Mouse (Mus musculus) kidney, embryonic 15.5 days (tissue): Measurements from ENCODE around the gene Zmiz1. TPM values are rescaled to one million over a fixed set of nuclear protein-coding genes. Genes with fewer than 3 reads are reported as not detected.

ENCODE experiments used
- ATAC-seq: fragments of 200-750 bp; cut with Nextera tagmentation; replicated peaks from 2 replicates; pipeline ENCODE4 v1.8.0; 2017; ENCODE audit warnings: moderate TSS enrichment; ENCODE audit not compliant: low FRiP score
- H3K27ac ChIP-seq: fragments of 300-500 bp; sonication (generic); 2 replicates; pipeline ENCODE4 v1.5.1; 2015; ENCODE audit warnings: mild to moderate bottlenecking, inconsistent platforms
- H3K27me3 ChIP-seq: fragments of 300-500 bp; sonication (generic); 2 replicates; pipeline ENCODE4 v1.6.1; 2015; ENCODE audit warnings: inconsistent platforms
- H3K36me3 ChIP-seq: fragments of 300-500 bp; sonication (generic); 2 replicates; pipeline ENCODE4 v1.6.1; 2015; ENCODE audit warnings: inconsistent platforms
- H3K4me1 ChIP-seq: fragments of 300-500 bp; sonication (generic); 2 replicates; pipeline ENCODE4 v1.6.1; 2015; ENCODE audit warnings: inconsistent platforms
- H3K4me2 ChIP-seq: fragments of 300-500 bp; sonication (generic); 2 replicates; pipeline ENCODE4 v1.6.1; 2015; ENCODE audit warnings: moderate library complexity, mild to moderate bottlenecking, inconsistent platforms
- H3K4me3 ChIP-seq: fragments of 300-500 bp; sonication (generic); replicated peaks from 2 replicates; pipeline ENCODE4 v1.5.1; 2015; ENCODE audit warnings: mild to moderate bottlenecking, inconsistent platforms
- H3K9ac ChIP-seq: fragments of 300-500 bp; sonication (generic); 2 replicates; pipeline ENCODE4 v1.6.1; 2015; ENCODE audit warnings: mild to moderate bottlenecking, inconsistent platforms
- H3K9me3 ChIP-seq: fragments of 300-500 bp; sonication (generic); replicated peaks from 2 replicates; pipeline ENCODE4 v1.6.1; 2016; ENCODE audit warnings: inconsistent platforms
- WGBS: fragments of 180-500 bp; shearing (Covaris S2); methylation state at CpG from one replicate; pipeline ENCODE4 v1.1.7; 2015; ENCODE audit warnings: mixed read lengths; 5-methylcytosine and 5-hydroxymethylcytosine counted together
- polyA plus RNA-seq: library from polyadenylated mRNA; unstranded; fragments of >200 nt; fragmentation: Nextera tagmentation; extraction: Ambion mirVana; gene quantifications from 2 replicates; pipeline ENCODE4 v1.2.1, GENCODE M21; 2015

The Zmiz1 gene
- polyA plus RNA-seq, 1 experiment from 2014 or later, result 47.3 TPM

DNA sequence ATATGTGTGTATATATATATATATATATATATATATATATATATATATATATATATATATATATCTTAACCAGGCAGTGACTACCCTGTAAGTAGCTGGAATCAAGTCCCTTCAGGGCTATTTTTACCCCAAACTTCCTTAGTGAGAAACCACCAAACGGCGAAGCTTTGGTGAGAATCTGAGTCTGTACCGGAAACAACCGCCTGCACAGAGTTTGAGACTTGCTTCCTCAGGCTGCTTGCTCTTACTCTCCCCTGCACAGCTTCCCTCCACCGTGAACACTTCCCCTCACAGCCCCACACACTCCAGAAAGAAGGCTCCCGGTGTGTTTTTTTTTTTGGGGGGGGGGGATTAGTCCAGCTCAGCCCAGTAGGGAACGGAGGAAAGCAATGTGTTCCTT is 150.4 kb downstream of the Zmiz1 start:
- Histone ChIP-seq H3K27ac (peak overlapping the region; percentile 51; the same call in 1 of the 2 replicates), H3K4me2 (peak overlapping the region; percentile 39), H3K4me3 (0 out of 2 replicates have a peak overlapping the region, but pooled peaks have one; percentile 7), H3K27me3 (no peaks in the 10 kb centered on the region), H3K9me3 (no peaks in the 10 kb centered on the region), H3K36me3 (no peaks in the 10 kb centered on the region), H3K4me1 (peaks cover 88% of the 10 kb centered on the region), H3K9ac (no peak overlapping the region)
- WGBS, result 54% methylated on average over 7 of the region's 7 CpGs
- ATAC-seq, result no peak

DNA sequence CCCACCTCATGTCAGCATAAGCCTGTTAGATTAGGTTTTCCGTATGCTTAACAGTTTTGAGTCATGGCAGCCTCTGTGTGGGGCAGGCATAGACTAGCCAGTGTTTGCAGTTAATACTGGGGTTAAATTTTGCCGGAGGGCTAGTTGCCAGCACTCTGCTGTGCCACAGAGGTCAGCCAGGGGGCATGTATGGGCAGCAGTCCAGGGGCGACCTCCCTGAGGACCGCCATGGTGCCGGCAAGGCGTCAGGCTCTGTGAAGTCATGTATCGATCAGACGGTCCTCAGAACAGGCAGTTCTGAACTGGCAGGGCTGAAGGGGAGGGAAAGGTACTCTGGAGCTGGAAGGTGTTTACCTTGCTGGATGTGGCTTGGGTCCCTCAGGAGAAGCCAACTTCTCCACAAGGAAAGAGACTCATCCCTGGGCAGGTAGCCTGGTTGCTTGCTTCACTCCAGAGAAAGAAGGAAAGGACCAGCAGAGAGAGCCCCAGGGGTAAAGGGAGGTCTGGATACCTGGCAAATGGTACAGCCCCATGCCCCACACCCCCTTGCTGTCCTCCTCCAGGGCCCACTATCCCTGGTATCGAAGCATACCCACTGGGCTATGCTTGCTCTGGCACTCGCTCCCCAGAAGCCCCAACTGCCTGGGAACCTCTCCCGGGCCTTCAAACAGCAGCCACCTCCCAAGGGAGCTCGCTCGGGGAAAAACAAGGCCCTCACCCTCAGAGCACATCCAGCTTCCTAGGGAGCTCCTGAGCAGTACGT is 151.6 kb downstream of the Zmiz1 start:
- no peaks in the 10 kb centered on the region for H3K9me3 ChIP-seq
- peak overlapping the region; percentile 27; the same call in 1 of the 2 replicates for H3K9ac ChIP-seq
- H3K4me2 ChIP-seq, result peak overlapping the region; percentile 39
- H3K4me3 ChIP-seq, result no peak overlapping the region
- no peaks in the 10 kb centered on the region for H3K27me3 ChIP-seq
- H3K27ac ChIP-seq, result peak overlapping the region; percentile 66
- 45% methylated on average over 14 of the region's 14 CpGs for WGBS
- ATAC-seq, result no peak
- H3K4me1 ChIP-seq, result peaks cover 87% of the 10 kb centered on the region
- peaks cover 2% of the 10 kb centered on the region; the same call in 1 of the 2 replicates for H3K36me3 ChIP-seq

DNA sequence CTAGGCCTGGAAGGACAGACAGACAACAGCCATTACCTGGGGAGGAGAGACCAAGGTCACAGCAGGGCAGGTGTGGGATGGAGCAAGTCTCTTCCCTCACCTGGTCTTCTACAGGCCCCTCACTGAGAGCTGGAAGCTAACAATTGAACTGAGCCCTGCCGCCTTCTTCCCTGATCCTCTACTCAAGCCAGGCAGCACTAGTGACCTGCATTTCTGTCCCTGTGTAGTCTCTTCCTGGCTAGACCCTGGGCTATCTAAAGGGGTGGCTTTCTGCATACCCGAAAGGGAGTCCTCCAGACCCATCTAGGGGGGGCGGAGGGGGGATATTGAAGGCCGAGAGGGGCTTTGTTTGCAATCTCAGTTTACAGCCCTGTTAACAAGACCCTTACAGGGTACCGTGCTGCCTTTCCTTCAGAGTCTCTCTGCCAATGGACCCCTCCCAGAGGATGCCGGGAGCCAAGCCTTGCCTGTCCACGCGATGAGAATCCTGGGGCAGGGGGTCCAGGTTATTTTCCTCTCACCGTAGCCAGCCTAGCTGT is 152.2 kb downstream of the Zmiz1 start:
- Histone ChIP-seq H3K4me2 (peak overlapping the region; percentile 39; the same call in 1 of the 2 replicates), H3K9ac (peak overlapping the region; percentile 27; the same call in 1 of the 2 replicates), H3K36me3 (peaks cover 5% of the 10 kb centered on the region; the same call in 1 of the 2 replicates), H3K27me3 (no peaks in the 10 kb centered on the region), H3K4me3 (no peak overlapping the region), H3K9me3 (no peaks in the 10 kb centered on the region), H3K27ac (peak overlapping the region; percentile 66), H3K4me1 (peaks cover 87% of the 10 kb centered on the region)
- 33% methylated on average over 9 of the region's 9 CpGs for WGBS
- ATAC-seq, result no peak

DNA sequence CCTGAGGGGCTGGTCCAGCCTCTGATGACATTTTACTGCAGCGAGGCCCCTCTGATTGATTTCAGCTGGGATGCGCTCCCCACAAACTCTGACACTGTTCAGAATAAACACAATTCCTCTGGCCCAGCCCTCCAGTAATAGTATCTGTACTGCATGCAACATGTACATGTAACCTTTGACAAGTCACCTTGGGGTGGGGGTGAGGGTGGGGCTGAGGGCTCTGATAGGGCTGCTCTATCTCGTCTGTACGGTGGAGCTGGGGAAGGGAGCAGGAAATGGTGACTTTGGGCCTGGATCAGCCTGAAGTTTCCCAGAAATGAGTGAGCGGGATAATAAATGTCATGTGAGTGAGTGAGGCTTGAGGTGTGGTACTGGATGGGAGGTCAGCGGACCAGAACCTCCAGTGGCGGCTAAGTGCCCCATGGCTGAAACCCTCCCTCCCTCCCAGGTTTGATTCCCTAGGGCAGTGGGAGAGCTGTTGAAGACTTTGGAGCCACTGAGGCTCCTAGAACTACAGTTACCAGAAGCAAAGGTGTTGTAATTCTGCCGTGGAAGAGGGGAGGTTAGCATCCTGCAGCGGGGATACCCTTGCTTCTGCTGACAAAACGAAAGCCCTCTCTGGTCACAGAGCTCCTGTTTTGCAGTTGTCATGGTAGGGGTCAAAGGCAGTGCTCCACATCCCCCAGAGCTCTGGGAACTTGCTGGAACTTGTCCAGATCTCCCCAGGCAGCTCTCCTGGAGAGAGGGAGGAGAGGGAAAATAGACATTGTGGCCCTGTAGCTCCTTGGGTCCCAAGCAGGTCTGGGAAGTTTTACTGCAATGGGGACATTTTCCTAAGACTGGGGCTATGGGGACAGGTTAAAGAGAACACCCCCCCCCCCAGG is 153.1 kb downstream of the Zmiz1 start:
- H3K4me2 ChIP-seq, result no peak overlapping the region
- H3K36me3 ChIP-seq, result peaks cover 5% of the 10 kb centered on the region; the same call in 1 of the 2 replicates
- 24% methylated on average over 10 of the region's 10 CpGs for WGBS
- H3K4me3 ChIP-seq, result no peak overlapping the region
- peaks cover 87% of the 10 kb centered on the region for H3K4me1 ChIP-seq
- no peaks in the 10 kb centered on the region for H3K9me3 ChIP-seq
- H3K27ac ChIP-seq, result peak overlapping the region; percentile 66
- no peak overlapping the region for H3K9ac ChIP-seq
- H3K27me3 ChIP-seq, result no peaks in the 10 kb centered on the region
- no peak for ATAC-seq

DNA sequence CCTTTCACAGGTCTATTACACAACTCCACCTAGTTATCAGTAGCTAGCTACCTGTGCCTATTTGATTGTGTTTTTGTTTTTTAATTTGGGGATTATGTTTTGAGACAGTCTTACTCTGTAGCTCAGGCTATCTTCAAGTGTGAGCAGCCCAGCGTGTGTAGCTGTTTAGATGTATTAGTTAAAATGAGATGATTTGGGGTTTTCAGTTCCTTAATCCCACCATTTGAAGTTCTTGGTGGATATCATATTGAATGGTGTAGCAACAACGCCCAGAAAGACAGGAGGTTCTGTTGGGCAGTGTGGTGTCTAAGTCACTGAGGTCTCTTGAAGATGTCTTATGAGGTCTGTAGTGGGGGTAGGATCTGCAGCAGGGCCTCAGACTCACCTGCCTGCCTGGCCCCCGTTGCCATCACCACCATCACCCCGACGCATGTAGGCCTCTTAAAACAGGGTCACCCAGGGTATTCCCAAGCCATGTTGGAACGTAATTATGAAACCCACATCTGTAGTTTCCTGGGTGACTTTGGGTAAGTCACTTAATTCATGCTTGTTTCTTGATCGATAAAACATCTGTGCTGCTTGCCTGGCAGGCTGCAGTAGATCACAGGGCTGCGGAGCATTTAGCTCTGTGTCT is 155.1 kb downstream of the Zmiz1 start:
- no peaks in the 10 kb centered on the region for H3K9me3 ChIP-seq
- WGBS, result 87% methylated on average over 8 of the region's 8 CpGs
- peaks cover 16% of the 10 kb centered on the region; the same call in 1 of the 2 replicates for H3K36me3 ChIP-seq
- no peaks in the 10 kb centered on the region for H3K27me3 ChIP-seq
- H3K4me3 ChIP-seq, result no peak overlapping the region
- 0 out of 2 replicates have a peak overlapping the region, but pooled peaks have one; percentile 15 for H3K27ac ChIP-seq
- ATAC-seq, result no peak
- H3K4me2 ChIP-seq, result no peak overlapping the region
- peaks cover 81% of the 10 kb centered on the region for H3K4me1 ChIP-seq
- no peak overlapping the region for H3K9ac ChIP-seq

DNA sequence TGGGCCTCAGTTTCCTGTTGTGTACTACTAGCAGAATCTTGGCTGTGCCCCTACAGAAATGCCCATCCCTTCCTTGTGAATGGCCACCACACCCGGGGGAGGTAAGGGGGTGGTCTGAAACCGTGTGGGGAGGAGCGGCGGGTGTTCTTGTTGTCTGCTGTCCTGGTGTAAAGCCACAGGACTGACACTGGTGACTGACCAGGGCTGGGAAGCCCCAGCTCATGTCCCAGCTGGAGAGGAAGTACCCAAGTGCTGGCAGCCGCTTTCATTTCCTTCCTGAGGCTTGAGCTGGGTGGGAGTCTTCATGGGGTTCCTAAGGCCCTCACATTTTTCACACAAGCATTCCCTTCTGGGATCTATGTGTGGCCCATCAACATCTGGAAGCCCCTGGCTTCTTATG is 155.7 kb downstream of the Zmiz1 start:
- no peaks in the 10 kb centered on the region for H3K27me3 ChIP-seq
- ATAC-seq, result no peak
- WGBS, result 53% methylated on average over 5 of the region's 5 CpGs
- 0 out of 2 replicates have a peak overlapping the region, but pooled peaks have one; percentile 15 for H3K27ac ChIP-seq
- H3K4me2 ChIP-seq, result no peak overlapping the region
- H3K4me3 ChIP-seq, result no peak overlapping the region
- H3K9me3 ChIP-seq, result no peaks in the 10 kb centered on the region
- peaks cover 82% of the 10 kb centered on the region for H3K4me1 ChIP-seq
- H3K9ac ChIP-seq, result no peak overlapping the region
- peaks cover 21% of the 10 kb centered on the region; the same call in 1 of the 2 replicates for H3K36me3 ChIP-seq

DNA sequence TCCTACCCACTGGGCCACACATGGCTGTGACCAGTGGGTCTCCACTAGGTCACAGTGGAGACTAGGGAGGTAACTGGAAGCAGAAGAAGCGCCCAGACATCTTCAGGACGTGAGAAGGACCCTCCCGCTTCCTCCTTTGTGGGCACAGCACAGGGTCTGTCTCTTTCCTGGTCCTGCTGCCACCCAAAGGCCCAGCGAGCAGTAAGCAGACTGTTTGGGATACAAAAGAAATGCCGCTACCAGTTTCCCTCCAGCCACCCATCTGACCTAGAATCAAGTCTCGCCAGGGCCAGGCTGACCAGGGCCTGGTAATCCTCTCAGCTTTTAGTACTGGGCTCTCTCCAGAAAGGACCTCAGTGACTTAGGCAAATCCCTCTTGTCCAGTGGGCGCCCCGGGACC is 156.6 kb downstream of the Zmiz1 start:
- no peak overlapping the region for H3K4me2 ChIP-seq
- H3K4me1 ChIP-seq, result peaks cover 77% of the 10 kb centered on the region
- H3K27ac ChIP-seq, result 0 out of 2 replicates have a peak overlapping the region, but pooled peaks have one; percentile 42
- ATAC-seq, result no peak
- no peaks in the 10 kb centered on the region for H3K9me3 ChIP-seq
- no peak overlapping the region for H3K9ac ChIP-seq
- H3K36me3 ChIP-seq, result peaks cover 21% of the 10 kb centered on the region; the same call in 1 of the 2 replicates
- WGBS, result 84% methylated on average over 8 of the region's 8 CpGs
- H3K27me3 ChIP-seq, result no peaks in the 10 kb centered on the region
- no peak overlapping the region for H3K4me3 ChIP-seq

DNA sequence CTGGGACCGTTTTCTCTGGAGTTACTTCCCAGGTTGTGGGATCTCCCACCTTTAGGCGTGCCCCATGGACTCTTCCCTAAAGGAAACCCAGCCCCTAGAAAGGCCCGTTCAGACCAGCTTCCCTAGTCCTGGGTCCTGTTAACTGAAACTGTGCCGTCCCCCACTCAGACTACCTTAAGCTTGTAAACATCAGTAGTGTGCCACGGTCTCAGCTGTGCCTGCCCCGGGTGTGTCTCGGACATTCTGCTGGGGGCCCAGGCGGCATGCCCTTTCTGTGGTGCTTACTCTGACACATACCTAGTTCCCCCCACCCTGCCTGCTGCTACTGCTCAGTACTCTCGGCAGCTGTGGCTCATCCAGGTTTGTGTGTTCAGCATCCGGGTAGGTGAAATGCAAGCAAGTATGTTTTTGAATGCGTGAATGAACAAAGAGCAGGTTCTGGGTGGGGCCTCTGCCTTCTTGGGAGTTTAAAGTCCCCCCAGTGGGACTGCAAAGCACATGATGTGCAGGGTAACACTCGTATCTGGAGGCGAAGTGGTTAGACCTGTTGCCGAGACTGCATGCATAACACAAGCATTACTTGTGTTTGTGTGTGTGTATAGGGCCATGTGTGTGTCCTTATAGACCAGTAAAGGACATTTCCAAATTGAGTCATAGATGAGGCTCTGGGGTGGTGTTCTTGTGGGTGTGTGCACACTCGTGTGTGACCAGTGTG is 157.2 kb downstream of the Zmiz1 start:
- WGBS, result 70% methylated on average over 15 of the region's 15 CpGs
- 0 out of 2 replicates have a peak overlapping the region, but pooled peaks have one; percentile 43 for H3K27ac ChIP-seq
- H3K4me3 ChIP-seq, result no peak overlapping the region
- peaks cover 77% of the 10 kb centered on the region for H3K4me1 ChIP-seq
- H3K4me2 ChIP-seq, result no peak overlapping the region
- no peaks in the 10 kb centered on the region for H3K9me3 ChIP-seq
- no peaks in the 10 kb centered on the region for H3K27me3 ChIP-seq
- ATAC-seq, result no peak
- H3K36me3 ChIP-seq, result peaks cover 21% of the 10 kb centered on the region; the same call in 1 of the 2 replicates
- H3K9ac ChIP-seq, result no peak overlapping the region

DNA sequence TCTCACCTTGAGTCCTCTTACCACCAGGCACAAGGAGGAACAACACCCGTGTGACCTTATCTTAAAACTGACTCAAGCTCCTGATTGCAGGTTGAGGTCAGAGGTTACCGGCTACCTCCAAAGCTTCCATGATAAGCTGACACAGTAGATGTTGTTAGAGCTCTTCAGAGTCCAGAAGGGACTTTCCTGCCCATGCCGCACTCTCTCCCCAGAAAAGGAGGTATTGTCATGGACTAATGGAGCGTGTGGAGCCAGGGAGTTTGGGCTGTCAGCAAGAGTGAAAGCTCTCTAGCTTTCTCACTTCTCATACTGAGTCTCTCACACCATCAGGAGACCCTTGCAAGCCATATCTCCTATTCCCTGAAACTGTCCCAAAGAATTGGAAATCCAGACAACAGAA is 158.3 kb downstream of the Zmiz1 start:
- ATAC-seq, result no peak

DNA sequence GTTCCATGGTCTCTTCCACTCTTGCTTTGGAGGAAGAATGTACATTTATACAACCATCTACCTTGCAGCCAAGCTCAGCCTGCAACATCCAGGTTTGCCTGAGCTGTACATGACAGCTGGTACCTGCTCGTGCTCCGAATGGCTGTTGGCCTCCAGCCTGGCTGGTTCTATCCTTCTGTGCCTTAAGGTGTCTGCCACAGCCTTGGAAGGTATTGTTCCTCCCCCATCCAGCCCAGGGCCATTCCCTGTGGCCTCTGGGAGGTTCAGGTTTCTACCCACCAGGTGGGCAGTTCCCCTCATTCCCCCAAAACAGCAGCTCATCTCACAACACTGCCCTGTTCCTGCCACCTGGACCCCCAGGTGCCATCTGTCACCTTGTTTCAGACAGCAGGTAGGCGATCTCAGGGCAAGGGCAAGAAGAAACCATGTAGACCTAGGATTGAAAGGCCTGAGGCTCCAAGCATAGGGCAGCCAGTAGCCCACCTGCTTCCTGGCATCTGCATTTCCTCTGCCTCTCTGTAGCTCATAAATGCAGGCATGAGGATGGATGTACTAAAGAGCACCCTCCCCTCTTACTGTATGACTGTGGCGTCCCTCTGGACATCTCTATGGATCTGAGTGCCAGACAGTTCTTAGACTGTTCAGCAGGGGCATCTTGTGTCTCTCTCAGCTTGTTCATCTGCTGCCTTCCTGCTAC is 160.2 kb downstream of the Zmiz1 start:
- Histone ChIP-seq H3K4me3 (no peak overlapping the region), H3K4me2 (no peak overlapping the region), H3K4me1 (peaks cover 81% of the 10 kb centered on the region), H3K9ac (no peak overlapping the region), H3K9me3 (no peaks in the 10 kb centered on the region), H3K27me3 (no peaks in the 10 kb centered on the region), H3K27ac (peak overlapping the region; percentile 51; the same call in 1 of the 2 replicates), H3K36me3 (peaks cover 24% of the 10 kb centered on the region; the same call in 1 of the 2 replicates)
- WGBS, result 69% methylated on average over 4 of the region's 4 CpGs
- ATAC-seq, result no peak

More for the DNA sequence above, 158.3 kb downstream of the Zmiz1 start:
- Histone ChIP-seq H3K4me1 (peaks cover 77% of the 10 kb centered on the region), H3K9me3 (no peaks in the 10 kb centered on the region), H3K27ac (peak overlapping the region; percentile 43; the same call in 1 of the 2 replicates), H3K36me3 (peaks cover 21% of the 10 kb centered on the region; the same call in 1 of the 2 replicates), H3K9ac (no peak overlapping the region), H3K27me3 (no peaks in the 10 kb centered on the region), H3K4me2 (no peak overlapping the region), H3K4me3 (no peak overlapping the region)
- WGBS, result 55% methylated on average over 4 of the region's 4 CpGs
